Mouse (Mus musculus) neural tube, embryonic 13.5 days (tissue): ENCODE data around the gene Rictor. TPM values are rescaled to one million over a fixed set of nuclear protein-coding genes. Genes with fewer than 3 reads are reported as not detected.
"Not testable (repeated sequence)": the region's sequence is repeated elsewhere in the genome, so short reads cannot be mapped to it uniquely, and the experiment has no call there.

Experiments used
- ATAC-seq: fragments of 200-750 bp; cut with Nextera tagmentation; 2 replicates; pipeline ENCODE4 v1.8.0; 2017; ENCODE audit warnings: low read depth, mild to moderate bottlenecking, moderate TSS enrichment, moderate library complexity
- H3K27ac ChIP-seq: fragments of 300-500 bp; sonication (generic); replicated peaks from 2 replicates; pipeline ENCODE4 v1.5.1; 2015; ENCODE audit warnings: moderate library complexity, mild to moderate bottlenecking, inconsistent platforms
- H3K27me3 ChIP-seq: fragments of 300-500 bp; sonication (generic); 2 replicates; pipeline ENCODE4 v1.6.1; 2015; ENCODE audit warnings: mild to moderate bottlenecking, inconsistent platforms
- H3K36me3 ChIP-seq: fragments of 300-500 bp; sonication (generic); 2 replicates; pipeline ENCODE4 v1.6.1; 2015; ENCODE audit warnings: mild to moderate bottlenecking, inconsistent platforms
- H3K4me1 ChIP-seq: fragments of 300-500 bp; sonication (generic); replicated peaks from 2 replicates; pipeline ENCODE4 v1.6.1; 2015; ENCODE audit warnings: inconsistent platforms
- H3K4me2 ChIP-seq: fragments of 300-500 bp; sonication (generic); 2 replicates; pipeline ENCODE4 v1.6.1; 2015; ENCODE audit warnings: inconsistent platforms, mild to moderate bottlenecking, moderate library complexity
- H3K4me3 ChIP-seq: fragments of 300-500 bp; sonication (generic); 2 replicates; pipeline ENCODE4 v1.5.1; 2015; ENCODE audit warnings: mild to moderate bottlenecking, inconsistent platforms
- H3K9ac ChIP-seq: fragments of 300-500 bp; sonication (generic); 2 replicates; pipeline ENCODE4 v1.6.1; 2015; ENCODE audit warnings: moderate library complexity, mild to moderate bottlenecking, inconsistent platforms
- H3K9me3 ChIP-seq: fragments of 300-500 bp; sonication (generic); 2 replicates; pipeline ENCODE4 v1.6.1; 2016; ENCODE audit warnings: inconsistent platforms
- WGBS: fragments of 180-500 bp; shearing (Covaris S2); methylation state at CpG from one replicate; pipeline ENCODE4 v1.1.7; 2015; 5-methylcytosine and 5-hydroxymethylcytosine counted together
- polyA plus RNA-seq: library from polyadenylated mRNA; unstranded; fragments of >200 nt; fragmentation: Nextera tagmentation; extraction: Ambion mirVana; gene quantifications from 2 replicates; pipeline ENCODE4 v1.2.1, GENCODE M21; 2015

Rictor gene
- polyA plus RNA-seq, 1 experiment from 2014 or later: 49.4 TPM

GRCm38 (mm10) chr15:6742337-6743025 lies 34.3 kb downstream of the Rictor start:
- H3K36me3 ChIP-seq: peaks cover 26% of the 10 kb centered on the region
- no peaks in the 10 kb centered on the region for H3K4me1 ChIP-seq
- no peak overlapping the region for H3K9ac ChIP-seq
- no peak overlapping the region for H3K4me3 ChIP-seq
- 81% methylated on average over 13 of the region's 13 CpGs for WGBS
- no peak for ATAC-seq
- H3K27ac ChIP-seq: no peak overlapping the region
- no peaks in the 10 kb centered on the region for H3K9me3 ChIP-seq
- H3K27me3 ChIP-seq: no peaks in the 10 kb centered on the region
- no peak overlapping the region for H3K4me2 ChIP-seq

- Histone ChIP-seq H3K36me3 (peaks cover 29% of the 10 kb centered on the region), H3K4me2 (no peak overlapping the region), H3K27ac (no peak overlapping the region), H3K27me3 (no peaks in the 10 kb centered on the region), H3K9ac (no peak overlapping the region), H3K4me3 (no peak overlapping the region), H3K4me1 (no peaks in the 10 kb centered on the region), H3K9me3 (no peaks in the 10 kb centered on the region)
- WGBS: 42% methylated on average over 8 of the region's 8 CpGs
- no peak for ATAC-seq
These were observed 35.5 kb downstream of the Rictor start for GRCm38 (mm10) chr15:6743723-6744122.

DNA sequence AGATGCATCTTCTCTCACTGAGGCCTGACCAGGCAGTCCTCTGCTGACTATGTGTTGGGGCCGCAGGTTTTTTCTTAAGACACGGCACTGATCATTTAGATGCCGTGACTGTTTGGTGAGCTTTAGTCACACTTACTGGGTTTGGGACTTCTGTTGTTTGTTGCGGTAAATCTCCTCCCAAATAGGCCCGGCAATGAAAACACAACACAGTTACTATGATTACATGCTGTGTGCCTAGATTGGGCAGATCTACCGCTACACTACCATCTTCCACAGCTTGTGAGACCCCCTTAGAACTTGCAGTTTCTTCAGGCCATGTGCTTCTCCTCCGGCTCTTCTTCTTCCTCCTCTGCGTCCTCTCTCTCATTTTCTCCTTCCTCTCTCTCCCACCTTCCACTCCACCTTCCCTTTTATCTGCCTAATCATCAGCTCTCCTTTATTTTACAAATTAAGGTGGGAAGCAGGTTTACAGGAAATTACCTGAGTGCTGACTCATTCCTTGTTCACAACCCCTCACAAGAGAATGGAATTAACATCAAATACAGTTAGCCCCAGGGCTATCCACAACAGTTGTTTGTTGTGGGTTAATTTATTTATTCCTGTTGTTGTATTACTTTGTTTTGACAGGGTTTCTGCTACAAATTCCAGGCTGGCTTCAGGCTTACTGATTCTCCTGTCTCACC lies 38.3 kb downstream of the Rictor start:
- H3K4me3 ChIP-seq, H3K4me1 ChIP-seq, H3K27ac ChIP-seq, ATAC-seq, H3K9ac ChIP-seq, H3K9me3 ChIP-seq, H3K4me2 ChIP-seq, H3K27me3 ChIP-seq: not testable (repeated sequence)
- peaks cover 32% of the 10 kb centered on the region; the same call in 1 of the 2 replicates for H3K36me3 ChIP-seq
- WGBS: 65% methylated on average over 8 of the region's 8 CpGs

GRCm38 (mm10) chr15:6747001-6747400 lies 38.8 kb downstream of the Rictor start:
- Histone ChIP-seq H3K9me3 (no peaks in the 10 kb centered on the region), H3K36me3 (peaks cover 32% of the 10 kb centered on the region; the same call in 1 of the 2 replicates), H3K4me3 (no peak overlapping the region), H3K27me3 (no peaks in the 10 kb centered on the region), H3K9ac (no peak overlapping the region), H3K4me2 (no peak overlapping the region), H3K27ac (no peak overlapping the region), H3K4me1 (no peaks in the 10 kb centered on the region)
- ATAC-seq: no peak
- 90% methylated on average over 9 of the region's 9 CpGs for WGBS

DNA sequence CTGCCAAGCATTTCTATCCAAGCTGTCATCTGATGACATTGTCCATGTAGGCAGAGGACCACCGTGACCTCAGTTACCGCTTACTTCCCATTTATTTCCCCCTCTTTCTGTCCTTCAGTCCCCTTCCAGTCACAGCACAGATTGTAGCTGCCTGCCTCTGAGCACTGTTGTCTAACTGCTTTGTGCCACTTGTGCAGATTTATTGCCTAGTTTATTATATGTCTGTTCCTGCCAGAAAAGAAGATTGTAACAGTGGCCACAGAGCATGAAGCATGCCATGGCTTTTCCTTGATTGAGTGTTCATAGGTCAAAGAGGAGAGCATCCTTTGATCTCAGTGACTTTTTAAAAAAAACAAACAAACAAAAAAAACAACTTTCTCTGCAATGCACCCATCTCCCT lies 46.2 kb downstream of the Rictor start:
- H3K9me3 ChIP-seq: no peaks in the 10 kb centered on the region
- no peak overlapping the region for H3K4me3 ChIP-seq
- 0 out of 2 replicates have a peak, but pooled peaks cover 3% of the 10 kb centered on the region for H3K4me1 ChIP-seq
- H3K9ac ChIP-seq: no peak overlapping the region
- H3K27me3 ChIP-seq: no peaks in the 10 kb centered on the region
- ATAC-seq: no peak
- no peak overlapping the region for H3K4me2 ChIP-seq
- peaks cover 29% of the 10 kb centered on the region for H3K36me3 ChIP-seq
- WGBS: 39% methylated on average over 2 of the region's 2 CpGs
- no peak overlapping the region for H3K27ac ChIP-seq

GRCm38 (mm10) chr15:6772265-6772664 lies 64.1 kb downstream of the Rictor start:
- H3K27me3 ChIP-seq: no peaks in the 10 kb centered on the region
- 91% methylated on average over 3 of the region's 3 CpGs for WGBS
- no peak overlapping the region for H3K9ac ChIP-seq
- no peaks in the 10 kb centered on the region for H3K4me1 ChIP-seq
- H3K4me2 ChIP-seq: no peak overlapping the region
- ATAC-seq: no peak
- H3K36me3 ChIP-seq: peaks cover 66% of the 10 kb centered on the region
- H3K27ac ChIP-seq: no peak overlapping the region
- no peak overlapping the region for H3K4me3 ChIP-seq
- no peaks in the 10 kb centered on the region for H3K9me3 ChIP-seq

- Histone ChIP-seq H3K9ac (no peak overlapping the region), H3K9me3 (no peaks in the 10 kb centered on the region), H3K4me3 (no peak overlapping the region), H3K27ac (no peak overlapping the region), H3K4me2 (no peak overlapping the region), H3K27me3 (no peaks in the 10 kb centered on the region), H3K36me3 (peaks cover 80% of the 10 kb centered on the region), H3K4me1 (no peaks in the 10 kb centered on the region)
- ATAC-seq: no peak
- 94% methylated on average over 10 of the region's 10 CpGs for WGBS
These were observed 78.0 kb downstream of the Rictor start for GRCm38 (mm10) chr15:6786212-6786611.

DNA sequence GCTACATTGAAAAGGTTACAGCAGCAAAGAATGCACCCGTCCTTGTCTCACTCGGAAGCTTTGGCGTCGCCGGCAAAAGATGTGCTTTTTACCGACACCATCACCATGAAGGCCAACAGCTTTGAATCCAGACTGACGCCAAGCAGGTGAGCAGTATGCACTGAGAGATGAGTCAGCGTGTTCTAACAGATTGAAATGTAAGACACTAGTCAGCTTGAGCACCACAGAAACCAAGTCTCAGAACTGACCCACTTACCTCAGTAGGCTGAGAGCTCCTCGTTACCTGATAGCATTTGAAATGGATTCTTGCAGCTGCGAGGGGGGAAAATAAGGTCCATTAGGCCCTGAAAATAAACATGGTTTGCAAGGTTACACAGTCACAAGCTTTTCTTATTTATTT lies 79.1 kb downstream of the Rictor start:
- ATAC-seq: no peak
- Histone ChIP-seq H3K4me2 (no peak overlapping the region), H3K9me3 (no peaks in the 10 kb centered on the region), H3K4me3 (no peak overlapping the region), H3K27ac (no peak overlapping the region), H3K9ac (no peak overlapping the region), H3K36me3 (peaks cover 82% of the 10 kb centered on the region), H3K27me3 (no peaks in the 10 kb centered on the region), H3K4me1 (no peaks in the 10 kb centered on the region)
- 96% methylated on average over 10 of the region's 10 CpGs for WGBS

- H3K27ac ChIP-seq: no peak overlapping the region
- no peaks in the 10 kb centered on the region for H3K9me3 ChIP-seq
- H3K9ac ChIP-seq: no peak overlapping the region
- H3K4me1 ChIP-seq: no peaks in the 10 kb centered on the region
- H3K4me2 ChIP-seq: no peak overlapping the region
- WGBS: 95% methylated on average over 7 of the region's 7 CpGs
- H3K36me3 ChIP-seq: peaks cover 88% of the 10 kb centered on the region
- no peak overlapping the region for H3K4me3 ChIP-seq
- H3K27me3 ChIP-seq: no peaks in the 10 kb centered on the region
- no peak for ATAC-seq
These were observed 81.8 kb downstream of the Rictor start for GRCm38 (mm10) chr15:6790011-6790410.

DNA sequence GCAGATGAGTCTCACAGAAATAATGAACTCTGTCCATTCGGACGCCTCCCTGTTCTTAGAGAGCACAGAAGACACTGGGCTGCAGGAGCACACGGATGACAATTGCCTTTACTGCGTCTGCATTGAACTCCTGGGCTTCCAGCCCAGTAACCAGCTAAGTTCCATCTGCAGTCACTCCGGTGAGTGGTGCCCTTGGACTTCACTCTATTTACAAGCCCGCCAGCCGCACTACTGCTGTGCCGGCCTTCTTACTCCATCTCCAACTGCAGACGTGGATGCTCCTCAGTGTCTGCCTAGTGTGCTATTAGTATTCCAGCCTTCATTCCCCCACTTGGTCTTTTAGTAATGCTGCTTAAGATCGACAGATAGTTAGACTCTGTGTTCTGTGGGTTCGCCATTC lies 83.5 kb downstream of the Rictor start:
- no peak overlapping the region for H3K4me2 ChIP-seq
- H3K27ac ChIP-seq: no peak overlapping the region
- H3K36me3 ChIP-seq: peaks cover 91% of the 10 kb centered on the region
- no peak overlapping the region for H3K4me3 ChIP-seq
- no peak overlapping the region for H3K9ac ChIP-seq
- H3K9me3 ChIP-seq: no peaks in the 10 kb centered on the region
- H3K4me1 ChIP-seq: no peaks in the 10 kb centered on the region
- WGBS: 91% methylated on average over 11 of the region's 11 CpGs
- H3K27me3 ChIP-seq: no peaks in the 10 kb centered on the region
- no peak for ATAC-seq

DNA sequence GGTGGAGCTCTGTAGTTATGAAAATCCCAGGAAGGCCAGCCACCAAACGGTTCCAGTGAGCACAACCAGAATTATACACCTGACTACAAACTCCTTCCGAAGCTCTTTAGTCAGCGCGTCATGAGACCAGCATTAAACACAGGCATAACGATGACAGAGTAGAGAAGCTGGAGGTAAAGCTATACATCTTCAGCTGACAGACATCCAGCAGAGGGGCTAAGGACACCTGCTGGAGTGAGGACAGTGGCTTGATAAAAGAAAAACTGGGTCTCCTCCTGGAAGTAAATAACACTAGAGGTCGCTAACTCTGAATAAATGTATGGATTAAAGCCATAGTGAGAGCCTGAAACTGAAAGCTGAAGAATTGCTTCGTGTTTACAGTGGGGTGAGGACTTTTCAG lies 84.7 kb downstream of the Rictor start:
- Histone ChIP-seq H3K4me2 (no peak overlapping the region), H3K4me3 (no peak overlapping the region), H3K4me1 (no peaks in the 10 kb centered on the region), H3K27me3 (no peaks in the 10 kb centered on the region), H3K9me3 (no peaks in the 10 kb centered on the region), H3K27ac (no peak overlapping the region), H3K9ac (no peak overlapping the region), H3K36me3 (peaks cover 92% of the 10 kb centered on the region)
- no peak for ATAC-seq
- WGBS: 83% methylated on average over 7 of the region's 7 CpGs

DNA sequence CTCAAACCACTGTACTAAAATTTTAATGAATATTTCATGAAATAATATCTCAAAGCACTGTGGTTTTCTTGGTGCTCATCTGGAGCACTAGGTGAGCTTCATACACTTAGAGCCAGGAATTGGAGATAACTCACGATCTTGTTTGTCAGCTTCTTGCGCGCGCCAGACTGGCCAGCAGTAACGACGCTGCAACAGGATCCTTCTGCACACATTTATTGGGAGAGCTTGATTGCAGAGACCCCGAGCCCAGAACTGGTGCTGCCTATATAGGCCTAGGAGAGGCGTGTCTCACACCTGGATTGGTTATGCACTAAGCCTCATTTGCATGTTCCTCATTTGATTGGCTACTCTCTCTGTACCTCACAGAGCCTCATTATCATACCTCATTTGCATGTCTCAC lies 93.0 kb downstream of the Rictor start:
- not testable (repeated sequence) for H3K9ac ChIP-seq, H3K4me1 ChIP-seq, ATAC-seq, H3K4me2 ChIP-seq, H3K27me3 ChIP-seq, H3K4me3 ChIP-seq, H3K27ac ChIP-seq, H3K9me3 ChIP-seq
- peaks cover 40% of the 10 kb centered on the region for H3K36me3 ChIP-seq
- 98% methylated on average over 8 of the region's 8 CpGs for WGBS

DNA sequence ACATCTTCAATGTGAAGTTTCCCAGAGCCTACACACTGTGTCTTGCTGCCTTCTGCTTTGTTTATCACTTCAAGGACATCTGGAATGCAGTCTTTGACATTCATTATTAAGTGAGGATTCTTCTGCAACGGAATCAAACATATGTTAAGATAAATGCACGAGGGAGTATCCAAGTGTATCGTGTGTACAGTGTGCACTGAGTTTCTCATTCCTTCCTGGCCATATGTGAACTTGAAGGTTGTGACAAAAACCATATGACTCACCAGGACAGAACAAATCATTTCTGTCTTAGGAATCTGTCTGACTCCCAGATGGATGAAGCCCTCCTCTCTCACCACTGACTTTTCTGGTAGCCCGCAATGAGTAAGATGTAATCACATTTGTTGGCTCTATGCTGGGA lies 107.6 kb downstream of the Rictor start:
- H3K36me3 ChIP-seq: no peaks in the 10 kb centered on the region
- no peaks in the 10 kb centered on the region for H3K4me1 ChIP-seq
- H3K27ac ChIP-seq: no peak overlapping the region
- H3K9me3 ChIP-seq: peaks cover 6% of the 10 kb centered on the region; the same call in 1 of the 2 replicates
- no peak overlapping the region for H3K4me2 ChIP-seq
- ATAC-seq: no peak
- 91% methylated on average over 4 of the region's 4 CpGs for WGBS
- no peaks in the 10 kb centered on the region for H3K27me3 ChIP-seq
- H3K9ac ChIP-seq: no peak overlapping the region
- no peak overlapping the region for H3K4me3 ChIP-seq
